Comparison of ENCODE assay signal across 23 mouse cellular contexts in the genomic region with DNA sequence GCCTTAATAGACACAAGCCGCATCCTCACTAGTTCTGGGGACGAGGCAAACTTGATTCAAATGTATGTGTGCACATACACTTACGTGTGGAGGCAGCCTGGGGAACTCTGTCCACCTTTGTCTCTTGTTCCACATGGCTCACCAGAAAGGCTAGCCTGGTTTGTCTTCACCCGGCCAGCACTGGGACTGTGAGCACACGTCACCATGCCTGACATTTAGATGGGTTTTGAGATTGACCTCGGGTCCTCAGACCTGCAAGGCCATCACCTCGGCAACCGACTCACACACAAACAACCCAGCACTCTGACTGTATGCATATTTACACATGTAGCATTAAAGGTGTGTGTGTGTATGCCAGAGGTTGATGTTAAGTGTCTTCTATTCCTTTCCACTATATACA. TPM values are rescaled to one million over a fixed set of nuclear protein-coding genes. Genes with fewer than 3 reads are reported as not detected.
DNase-seq lines count a peak whose midpoint lies in the region; ATAC-seq lines count a peak whose summit lies in the region.
"Had no signal": no experiment of that assay in that cellular context is flagged by ENCODE, and none has a peak within 500 bp of the region (broad histone marks: within the 10 kb centered on the region; RNA-seq: fewer than 3 reads in every experiment).

No protein-coding gene starts in this region.

- no peaks in the 10 kb centered on the region for H3K27me3 ChIP-seq in hindbrain, embryonic 13.5 days
- no peaks in the 10 kb centered on the region for H3K27me3 ChIP-seq in hindbrain, embryonic 16.5 days (replicated peaks; ENCODE audit: control insufficient read depth, insufficient read depth, low read length)
- H3K27me3 ChIP-seq: embryonic facial prominence, embryonic 12.5 days; forebrain, embryonic 13.5 days; forebrain, embryonic 15.5 days had no signal

- H3K4me2 ChIP-seq in hindbrain, embryonic 13.5 days: no peak overlapping the region
- no peak overlapping the region for H3K4me2 ChIP-seq in hindbrain, embryonic 16.5 days (ENCODE audit: low read length)
- H3K4me2 ChIP-seq: embryonic facial prominence, embryonic 12.5 days; forebrain, embryonic 13.5 days; forebrain, embryonic 15.5 days had no signal

- WGBS in hindbrain, embryonic 13.5 days: 71% methylated on average over 8 of the region's 8 CpGs
- WGBS in hindbrain, embryonic 16.5 days: 72% methylated on average over 8 of the region's 8 CpGs

- no peaks in the 10 kb centered on the region for H3K36me3 ChIP-seq in hindbrain, embryonic 13.5 days
- no peaks in the 10 kb centered on the region for H3K36me3 ChIP-seq in hindbrain, embryonic 16.5 days (ENCODE audit: control insufficient read depth, insufficient read depth, low read length)
- H3K36me3 ChIP-seq: embryonic facial prominence, embryonic 10.5 days; embryonic facial prominence, embryonic 12.5 days; forebrain, embryonic 15.5 days; G1E had no signal

- H3K9ac ChIP-seq in hindbrain, embryonic 13.5 days: no peak overlapping the region
- H3K9ac ChIP-seq in hindbrain, embryonic 16.5 days (ENCODE audit: low read depth, low read length): no peak overlapping the region
- H3K9ac ChIP-seq: embryonic facial prominence, embryonic 12.5 days; forebrain, embryonic 13.5 days; forebrain, embryonic 15.5 days; forebrain, postnatal 0 days had no signal

- H3K27ac ChIP-seq in hindbrain, embryonic 13.5 days: peak overlapping the region; percentile 35; the same call in 1 of the 2 replicates
- H3K27ac ChIP-seq in hindbrain, embryonic 16.5 days (ENCODE audit: low read depth, low read length): no peak overlapping the region
- H3K27ac ChIP-seq: embryonic facial prominence, embryonic 10.5 days; embryonic facial prominence, embryonic 12.5 days; forebrain, embryonic 13.5 days; forebrain, embryonic 15.5 days had no signal

- no peak overlapping the region for H3K4me3 ChIP-seq in hindbrain, embryonic 13.5 days
- H3K4me3 ChIP-seq in hindbrain, embryonic 16.5 days (ENCODE audit: low read length): no peak overlapping the region
- H3K4me3 ChIP-seq: embryonic facial prominence, embryonic 10.5 days; embryonic facial prominence, embryonic 12.5 days; forebrain, embryonic 13.5 days; forebrain, embryonic 15.5 days had no signal

- H3K9me3 ChIP-seq in hindbrain, embryonic 13.5 days: no peaks in the 10 kb centered on the region; the same call in 1 of the 2 replicates
- no peaks in the 10 kb centered on the region for H3K9me3 ChIP-seq in hindbrain, embryonic 16.5 days (ENCODE audit: control insufficient read depth, low read length)
- H3K9me3 ChIP-seq: embryonic facial prominence, embryonic 12.5 days; forebrain, embryonic 15.5 days had no signal

- ATAC-seq in hindbrain, embryonic 13.5 days (ENCODE audit: low FRiP score): no peak
- no peak for ATAC-seq in hindbrain, embryonic 16.5 days
- ATAC-seq: activated CD4-positive, CD25-positive, alpha-beta regulatory T cell, adult 4 months; CD4-positive, CD25-positive, alpha-beta regulatory T cell, adult 4 months; forebrain, embryonic 13.5 days; forebrain, embryonic 15.5 days; forebrain, postnatal 0 days; Patski had no signal

- DNase-seq in adrenal gland, adult (ENCODE audit: inconsistent age in 2 of 2, low spot score in 1 of 2): peak; percentile 59 to 74
- DNase-seq in adrenal gland, postnatal 4 days (ENCODE audit: low spot score in 2 of 2): no peak
- DNase-seq in adrenal gland, postnatal 14 days: peak; percentile 33
- no peak for DNase-seq in lung, postnatal 4 days
- no peak for DNase-seq in frontal cortex, postnatal 10 days (ENCODE audit: low spot score in 2 of 2)
- DNase-seq: B cell, adult 2 months; cerebellum, adult 11-12 months; cerebellum, adult 2 months; cerebellum, adult 9-10 months; cerebellum, postnatal 10 days; cerebellum, postnatal 25 days; forebrain, postnatal 0 days had no signal

- peaks cover 14% of the 10 kb centered on the region; the same call in 1 of the 2 replicates for H3K4me1 ChIP-seq in hindbrain, embryonic 13.5 days (replicated peaks)
- no peaks in the 10 kb centered on the region for H3K4me1 ChIP-seq in hindbrain, embryonic 16.5 days (ENCODE audit: control insufficient read depth, insufficient read depth, low read depth, low read length)
- H3K4me1 ChIP-seq: embryonic facial prominence, embryonic 10.5 days; embryonic facial prominence, embryonic 12.5 days; forebrain, embryonic 13.5 days had no signal

RNA-seq across cellular contexts. Expression of a gene that starts 8.8 kb away (rescaled TPM):
- total RNA-seq in adrenal gland, postnatal 4 days (2021): 1 to 10 TPM; 2.1 to 2.8 TPM
- 4.3 and 4.6 TPM in 2 replicates for polyA plus RNA-seq in hindbrain, embryonic 13.5 days (2015; fragmentation: Nextera tagmentation; extraction: Ambion mirVana)
- polyA plus RNA-seq in hindbrain, embryonic 16.5 days (2015; fragmentation: Nextera tagmentation; extraction: Ambion mirVana): 6.3 and 8.2 TPM in 2 replicates
- 1.7 and 1.9 TPM in 2 replicates for total RNA-seq in adrenal gland, postnatal 14 days (2021)
- total RNA-seq: CH12.LX had no signal
- polyA plus RNA-seq: G1E had no signal

RNA-seq across cellular contexts. Expression of a gene that starts 59.6 kb away (rescaled TPM):
- 10 to 100 TPM; 29.8 to 31.3 TPM for total RNA-seq in adrenal gland, postnatal 4 days (2021)
- 50.5 TPM in 2 replicates for polyA plus RNA-seq in hindbrain, embryonic 13.5 days (2015; fragmentation: Nextera tagmentation; extraction: Ambion mirVana)
- polyA plus RNA-seq in hindbrain, embryonic 16.5 days (2015; fragmentation: Nextera tagmentation; extraction: Ambion mirVana): 31.1 and 33.1 TPM in 2 replicates
- 29.1 and 34.7 TPM in 2 replicates for total RNA-seq in adrenal gland, postnatal 14 days (2021)

Comparison
In these comparisons a context has a peak if more than half of its experiments do, and no peak if none do; other contexts are left out.
1. DNase-seq: peak in adrenal gland, adult (2 of 2) and adrenal gland, postnatal 14 days (single experiment); none in adrenal gland, postnatal 4 days (0 of 2), lung, postnatal 4 days (0 of 2) and frontal cortex, postnatal 10 days (0 of 2).